Mouse (Mus musculus): Measurements from ENCODE around the gene Zhx3. TPM values are rescaled to one million over a fixed set of nuclear protein-coding genes. Genes with fewer than 3 reads are reported as not detected.

The Zhx3 gene
- polyA plus RNA-seq, 1 experiment from 2014 or later, result 14.9 TPM

GRCm38 (mm10) chr2:160715463-160716030 lies 157.3 kb downstream of the Zhx3 start:
- Histone ChIP-seq H3K4me3 (no peak overlapping the region), H3K4me1 (replicated peaks) (no peaks in the 10 kb centered on the region), H3K9ac (no peak overlapping the region), H3K27ac (replicated peaks) (no peak overlapping the region), H3K9me3 (no peaks in the 10 kb centered on the region), H3K36me3 (peaks cover 93% of the 10 kb centered on the region), H3K4me2 (no peak overlapping the region), H3K27me3 (no peaks in the 10 kb centered on the region)
- no peak for ATAC-seq (ENCODE audit: low read depth)
- 81% methylated on average over 4 of the region's 4 CpGs for WGBS

GRCm38 (mm10) chr2:160707673-160708072 lies 165.1 kb downstream of the Zhx3 start:
- Histone ChIP-seq H3K27me3 (no peaks in the 10 kb centered on the region), H3K36me3 (peaks cover 83% of the 10 kb centered on the region), H3K4me2 (no peak overlapping the region), H3K27ac (replicated peaks) (no peak overlapping the region), H3K9ac (no peak overlapping the region), H3K4me3 (no peak overlapping the region), H3K9me3 (no peaks in the 10 kb centered on the region), H3K4me1 (replicated peaks) (no peaks in the 10 kb centered on the region)
- WGBS, result 80% methylated on average over 3 of the region's 3 CpGs
- ATAC-seq (ENCODE audit: low read depth), result no peak

GRCm38 (mm10) chr2:160702824-160703223 lies 170.0 kb downstream of the Zhx3 start:
- Histone ChIP-seq H3K27ac (replicated peaks) (no peak overlapping the region), H3K4me1 (replicated peaks) (no peaks in the 10 kb centered on the region), H3K27me3 (no peaks in the 10 kb centered on the region), H3K36me3 (peaks cover 77% of the 10 kb centered on the region), H3K4me3 (no peak overlapping the region), H3K4me2 (no peak overlapping the region), H3K9me3 (no peaks in the 10 kb centered on the region), H3K9ac (no peak overlapping the region)
- no peak for ATAC-seq (ENCODE audit: low read depth)

- 89% methylated on average over 3 of the region's 3 CpGs for WGBS
- Histone ChIP-seq H3K4me1 (replicated peaks) (no peaks in the 10 kb centered on the region), H3K36me3 (peaks cover 71% of the 10 kb centered on the region), H3K27me3 (no peaks in the 10 kb centered on the region), H3K9me3 (no peaks in the 10 kb centered on the region), H3K4me3 (no peak overlapping the region), H3K27ac (replicated peaks) (no peak overlapping the region), H3K9ac (no peak overlapping the region), H3K4me2 (no peak overlapping the region)
- no peak for ATAC-seq (ENCODE audit: low read depth)
Observed at GRCm38 (mm10) chr2:160701603-160702002, 171.2 kb downstream of the Zhx3 start.

GRCm38 (mm10) chr2:160700271-160700670 lies 172.5 kb downstream of the Zhx3 start:
- Histone ChIP-seq H3K27ac (replicated peaks) (no peak overlapping the region), H3K4me1 (replicated peaks) (no peaks in the 10 kb centered on the region), H3K4me3 (no peak overlapping the region), H3K4me2 (no peak overlapping the region), H3K27me3 (no peaks in the 10 kb centered on the region), H3K9me3 (no peaks in the 10 kb centered on the region), H3K36me3 (peaks cover 66% of the 10 kb centered on the region), H3K9ac (no peak overlapping the region)
- WGBS, result 74% methylated on average over 5 of the region's 5 CpGs
- no peak for ATAC-seq (ENCODE audit: low read depth)

Other genes starting within 250 kb of the Zhx3 start
- gene Top1, start 227.1 kb downstream of the Zhx3 start, polyA plus RNA-seq (2015; fragmentation: Nextera tagmentation; extraction: Ambion mirVana), result 92.2 and 97.2 TPM in 2 replicates
- gene Plcg1, start 141.7 kb downstream of the Zhx3 start, polyA plus RNA-seq (2015; fragmentation: Nextera tagmentation; extraction: Ambion mirVana), result 67.5 and 68.0 TPM in 2 replicates
- gene Lpin3, start 7.7 kb upstream of the Zhx3 start, polyA plus RNA-seq (2015; fragmentation: Nextera tagmentation; extraction: Ambion mirVana), result 0.29 and 0.41 TPM in 2 replicates
- 0.87 and 1.8 TPM in 2 replicates for gene Emilin3, start 39.3 kb upstream of the Zhx3 start, polyA plus RNA-seq (2015; fragmentation: Nextera tagmentation; extraction: Ambion mirVana)
- 37.4 and 37.6 TPM in 2 replicates for gene Chd6, start 236.1 kb upstream of the Zhx3 start, polyA plus RNA-seq (2015; fragmentation: Nextera tagmentation; extraction: Ambion mirVana)